Mouse (Mus musculus) liver, adult 2 months (tissue): ENCODE data around the gene Dtx3. TPM values are rescaled to one million over a fixed set of nuclear protein-coding genes. Genes with fewer than 3 reads are reported as not detected.

Source experiments
- DNase-seq: peaks from one replicate; pipeline ENCODE4 v3.0.0-alpha.2; 2011; ENCODE audit warnings: low read depth, low spot score; ENCODE audit errors: extremely low read depth
- H3K27ac ChIP-seq: fragments of 200-500 bp; replicated peaks from 2 replicates; pipeline ENCODE4 v1.5.1; 2012; ENCODE audit warnings: low read depth, mild to moderate bottlenecking, control low read depth, inconsistent platforms, low read length; ENCODE audit not compliant: insufficient read depth
- H3K27me3 ChIP-seq: fragments of 200-500 bp; 2 replicates; pipeline ENCODE4 v1.6.1; 2012; ENCODE audit warnings: mild to moderate bottlenecking, moderate library complexity, low read length, inconsistent platforms; ENCODE audit not compliant: control insufficient read depth, insufficient read depth
- H3K36me3 ChIP-seq: fragments of 200-500 bp; 2 replicates; pipeline ENCODE4 v1.6.1; 2012; ENCODE audit warnings: low read length, inconsistent platforms; ENCODE audit not compliant: control insufficient read depth, insufficient read depth
- H3K4me1 ChIP-seq: fragments of 200-500 bp; 2 replicates; pipeline ENCODE4 v1.6.1; 2011; ENCODE audit warnings: low read length; ENCODE audit not compliant: control insufficient read depth, insufficient read depth
- H3K4me3 ChIP-seq: fragments of 200-500 bp; 2 replicates; pipeline ENCODE4 v1.5.1; 2011; ENCODE audit warnings: low read depth, mild to moderate bottlenecking, control low read depth, low read length, moderate library complexity; ENCODE audit not compliant: insufficient read depth
- H3K79me2 ChIP-seq: fragments of 200-500 bp; 2 replicates; pipeline ENCODE4 v1.6.1; 2012; ENCODE audit warnings: inconsistent platforms, mild to moderate bottlenecking, low read length, moderate library complexity; ENCODE audit not compliant: control insufficient read depth, insufficient read depth
- H3K9ac ChIP-seq: fragments of 200-500 bp; 2 replicates; pipeline ENCODE4 v1.6.1; 2012; ENCODE audit warnings: low read depth, mild to moderate bottlenecking, control low read depth, inconsistent platforms, low read length
- CTCF ChIP-seq: fragments of 200-500 bp; IDR thresholded peaks from 2 replicates; pipeline ENCODE4 v1.5.1; 2011; ENCODE audit warnings: low read depth, low read length, control low read depth
- POLR2A ChIP-seq: fragments of 200-500 bp; IDR thresholded peaks from 2 replicates; pipeline ENCODE4 v1.6.1; 2011; ENCODE audit warnings: low read length, control low read depth; ENCODE audit not compliant: insufficient read depth; ENCODE audit errors: extremely low read depth
- WGBS: fragments of 180-500 bp; shearing (Covaris S2); methylation state at CpG from one replicate; pipeline ENCODE4 v1.1.7; 2018; 5-methylcytosine and 5-hydroxymethylcytosine counted together
- polyA plus RNA-seq: library from polyadenylated mRNA; depleted of rRNA; stranded (reverse); fragments of >200 nt; gene quantifications from 2 replicates; pipeline ENCODE4 v1.2.3, GENCODE M21; 2012
- total RNA-seq: library from RNA; depleted of rRNA; stranded (reverse); fragments of >200 nt; gene quantifications from 2 replicates; pipeline ENCODE4 v1.2.3, GENCODE M21; 2014

Gene Dtx3
- total and polyA plus RNA-seq, 2 experiments: 1.5 to 10.0 TPM

DNA sequence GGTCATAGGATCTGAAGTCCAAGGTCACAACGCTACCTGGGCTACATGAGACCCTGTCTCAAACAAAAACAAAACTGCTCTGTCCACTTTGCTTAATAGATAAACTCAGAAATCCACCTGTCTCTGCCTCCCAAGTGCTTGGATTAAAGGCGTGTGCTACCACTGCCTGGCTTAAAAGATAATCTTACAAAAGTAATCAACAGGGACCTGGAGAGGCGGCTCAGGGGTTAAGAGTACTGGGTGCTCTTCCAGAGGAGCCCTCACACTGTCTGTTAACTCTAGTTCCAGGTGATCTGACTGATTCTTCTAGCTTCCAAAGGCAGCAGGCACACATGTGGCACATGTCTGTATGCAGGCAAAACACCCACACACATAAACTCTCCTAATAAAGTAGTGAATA is 7.6 kb upstream of the Dtx3 start:
- Histone ChIP-seq H3K79me2 (no peaks in the 10 kb centered on the region), H3K27ac (no peak overlapping the region), H3K4me1 (no peaks in the 10 kb centered on the region), H3K36me3 (peaks cover 17% of the 10 kb centered on the region), H3K9ac (no peak overlapping the region), H3K4me3 (no peak overlapping the region), H3K27me3 (no peaks in the 10 kb centered on the region)
- WGBS: 80% methylated on average over 3 of the region's 3 CpGs
- TF ChIP-seq POLR2A (no peak), CTCF (no peak)
- DNase-seq: no peak

DNA sequence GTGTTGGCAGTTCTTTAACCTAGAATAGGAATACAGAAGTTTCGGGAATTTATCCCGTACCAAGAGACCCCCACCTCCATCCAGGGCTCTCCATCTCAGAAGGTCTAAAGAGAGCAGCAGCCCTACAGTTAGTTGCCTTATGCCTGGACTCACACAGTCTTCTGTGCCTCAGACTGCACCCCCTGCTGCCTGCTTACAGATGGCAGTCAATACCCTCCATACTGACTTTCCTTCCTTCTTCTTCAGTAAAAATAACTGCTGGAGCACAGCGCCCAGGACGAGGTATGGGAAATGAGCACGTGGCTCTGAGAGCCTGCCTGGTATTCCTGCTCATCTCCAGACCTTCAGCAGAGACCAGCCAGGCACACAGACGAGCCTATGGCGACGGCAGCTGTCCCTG is 4.8 kb upstream of the Dtx3 start:
- Histone ChIP-seq H3K36me3 (peaks cover 13% of the 10 kb centered on the region; the same call in 1 of the 2 replicates), H3K27me3 (no peaks in the 10 kb centered on the region), H3K4me3 (no peak overlapping the region), H3K27ac (no peak overlapping the region), H3K9ac (no peak overlapping the region), H3K4me1 (no peaks in the 10 kb centered on the region), H3K79me2 (no peaks in the 10 kb centered on the region)
- 87% methylated on average over 8 of the region's 8 CpGs for WGBS
- no peak for DNase-seq
- no peak for TF ChIP-seq CTCF
- no peak for TF ChIP-seq POLR2A

DNA sequence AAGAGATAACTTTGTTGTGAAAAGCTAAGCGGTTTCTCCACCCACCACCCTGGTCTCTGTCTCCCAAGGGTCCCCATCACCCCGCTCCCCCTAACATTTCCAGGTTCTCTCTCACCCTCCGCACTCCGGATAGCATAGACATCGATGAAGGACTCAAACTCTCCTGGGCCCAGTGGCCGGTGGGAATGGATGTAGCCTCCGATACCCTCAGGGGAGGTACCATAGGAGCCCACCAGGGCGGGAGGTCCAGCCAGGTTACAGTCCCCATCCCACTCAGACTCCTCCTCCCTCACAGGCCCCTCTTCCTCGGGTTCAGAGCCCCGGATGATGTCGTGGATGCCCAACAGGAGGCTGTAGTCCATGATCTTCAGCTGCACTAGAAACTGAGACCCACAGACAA is 3.9 kb upstream of the Dtx3 start:
- Histone ChIP-seq H3K79me2 (no peaks in the 10 kb centered on the region), H3K27ac (no peak overlapping the region), H3K27me3 (no peaks in the 10 kb centered on the region), H3K36me3 (peaks cover 8% of the 10 kb centered on the region; the same call in 1 of the 2 replicates), H3K9ac (no peak overlapping the region), H3K4me1 (no peaks in the 10 kb centered on the region), H3K4me3 (no peak overlapping the region)
- no peak for DNase-seq
- 91% methylated on average over 11 of the region's 11 CpGs for WGBS
- TF ChIP-seq CTCF: no peak
- TF ChIP-seq POLR2A: no peak

DNA sequence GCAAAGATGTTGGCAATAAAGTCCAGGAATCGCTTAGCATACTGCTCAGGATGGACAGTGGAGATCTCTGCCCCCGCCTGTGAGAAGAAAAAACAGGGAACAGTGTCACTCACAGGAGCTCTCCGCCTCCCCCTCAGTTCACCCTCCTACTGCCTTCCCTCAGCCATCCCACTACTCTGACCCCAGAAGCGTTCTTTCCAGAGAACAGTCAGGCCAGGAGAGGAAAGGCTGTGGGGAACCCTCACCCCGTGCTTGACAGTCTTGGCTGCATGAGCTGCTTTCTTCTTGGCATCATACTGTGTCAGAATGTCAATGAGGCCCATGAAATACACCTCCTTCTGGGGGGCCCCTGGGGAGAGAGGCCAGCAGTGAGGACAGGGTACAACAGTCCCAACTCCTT is 3.5 kb upstream of the Dtx3 start:
- Histone ChIP-seq H3K9ac (no peak overlapping the region), H3K27ac (no peak overlapping the region), H3K4me1 (no peaks in the 10 kb centered on the region), H3K27me3 (no peaks in the 10 kb centered on the region), H3K4me3 (no peak overlapping the region), H3K36me3 (peaks cover 8% of the 10 kb centered on the region; the same call in 1 of the 2 replicates), H3K79me2 (no peaks in the 10 kb centered on the region)
- no peak for DNase-seq
- TF ChIP-seq CTCF (no peak), POLR2A (no peak)
- WGBS: 85% methylated on average over 5 of the region's 5 CpGs

DNA sequence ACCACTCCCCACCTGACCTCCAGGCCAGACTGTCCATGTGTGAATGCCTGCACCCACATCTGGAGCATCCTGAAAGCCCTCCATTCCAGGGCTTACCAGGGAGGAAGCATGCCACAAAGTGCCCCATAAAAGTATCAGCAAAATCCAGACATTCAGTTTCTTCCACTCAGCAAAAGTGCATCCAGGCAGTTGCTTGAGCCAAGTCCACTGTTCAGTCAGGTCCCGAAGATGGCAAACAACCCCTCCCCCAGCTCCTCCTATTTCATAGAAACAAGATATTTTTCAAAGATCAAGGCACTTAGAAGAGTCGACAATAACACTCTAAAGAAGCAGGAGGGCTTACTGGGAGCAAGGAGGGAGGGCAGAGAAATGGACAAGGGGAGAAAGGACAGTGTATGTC is 3.0 kb upstream of the Dtx3 start:
- Histone ChIP-seq H3K4me1 (no peaks in the 10 kb centered on the region), H3K79me2 (no peaks in the 10 kb centered on the region), H3K36me3 (peaks cover 8% of the 10 kb centered on the region; the same call in 1 of the 2 replicates), H3K9ac (no peak overlapping the region), H3K4me3 (no peak overlapping the region), H3K27me3 (no peaks in the 10 kb centered on the region), H3K27ac (no peak overlapping the region)
- DNase-seq: no peak
- TF ChIP-seq CTCF: no peak
- no peak for TF ChIP-seq POLR2A
- WGBS: 59% methylated on average over 2 of the region's 2 CpGs

DNA sequence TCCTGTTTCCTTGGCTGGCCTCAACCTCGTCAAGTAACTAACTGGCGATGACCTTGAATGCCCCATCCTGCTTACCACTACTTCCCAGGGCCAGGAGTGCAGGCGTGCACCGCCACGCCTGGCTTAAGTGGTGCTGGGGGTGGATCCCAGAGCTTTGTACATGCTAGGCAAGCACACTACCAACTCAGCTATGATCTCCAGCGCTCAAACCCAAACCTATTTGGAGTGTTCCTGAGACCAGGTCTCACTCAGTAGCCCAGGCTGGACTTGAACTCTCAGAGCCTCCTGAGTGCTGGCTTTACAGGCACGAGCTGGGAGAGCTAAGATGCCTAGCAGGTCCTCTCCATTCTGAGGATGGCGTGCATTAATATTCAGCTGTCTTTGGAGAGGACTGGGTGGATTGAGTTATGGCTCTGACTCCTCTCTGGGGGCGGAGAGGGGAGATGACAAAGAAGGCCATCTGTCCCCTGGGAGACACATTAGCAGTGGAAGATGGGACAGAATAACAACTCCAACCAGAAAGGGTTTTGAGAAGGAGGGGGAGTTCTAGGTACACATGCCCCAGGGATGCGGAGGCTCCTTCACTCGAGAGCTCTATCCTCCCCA is 2.1 kb upstream of the Dtx3 start:
- Histone ChIP-seq H3K27ac (no peak overlapping the region), H3K9ac (no peak overlapping the region), H3K79me2 (no peaks in the 10 kb centered on the region), H3K36me3 (peaks cover 8% of the 10 kb centered on the region; the same call in 1 of the 2 replicates), H3K4me3 (no peak overlapping the region), H3K4me1 (no peaks in the 10 kb centered on the region), H3K27me3 (no peaks in the 10 kb centered on the region)
- TF ChIP-seq POLR2A (no peak), CTCF (no peak)
- 87% methylated on average over 11 of the region's 11 CpGs for WGBS
- DNase-seq: no peak
